Mouse (Mus musculus): Measurements from ENCODE around the gene Gm15130. TPM values are rescaled to one million over a fixed set of nuclear protein-coding genes. Genes with fewer than 3 reads are reported as not detected.

Gene Gm15130
- not detected for total RNA-seq (2022)

- no peak for DNase-seq (ENCODE audit: low spot score)
Observed at GRCm38 (mm10) chr2:111152836-111153235, at the start of gene Gm15130. Gene Gm15130, minus strand, starts transcription at chr2:111152936.

DNA sequence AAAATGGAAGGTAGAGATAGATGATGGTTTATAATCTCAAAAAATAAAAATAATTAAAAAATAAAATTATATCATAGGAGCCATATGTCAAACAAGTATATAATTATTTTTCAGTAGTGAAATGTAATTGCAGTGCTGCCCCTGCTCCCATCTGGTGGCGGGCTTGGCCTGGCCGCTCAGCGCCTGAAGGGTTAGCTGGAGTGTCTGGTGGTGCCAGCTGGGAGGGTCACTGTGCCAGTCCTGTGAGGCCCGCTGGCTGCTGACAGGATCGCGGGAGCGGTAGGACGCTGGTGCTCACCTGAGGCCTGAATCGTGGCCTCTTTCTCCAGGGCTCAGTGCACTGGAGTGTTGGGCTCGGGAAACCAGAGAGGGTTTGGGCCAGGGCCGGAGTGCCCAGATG lies 29.3 kb upstream of the Gm15130 start:
- DNase-seq (ENCODE audit: low spot score) = no peak

GRCm38 (mm10) chr2:111135739-111136138 lies 17.0 kb downstream of the Gm15130 start:
- DNase-seq (ENCODE audit: low spot score) = no peak

- no peak for DNase-seq (ENCODE audit: low spot score)
Observed at GRCm38 (mm10) chr2:111105882-111106281, 46.9 kb downstream of the Gm15130 start, which contains the start of gene Gm13941. Gene Gm13941, minus strand, starts transcription at chr2:111105982.

Other genes with a start within 250 kb of the Gm15130 start
- under 1 TPM; 0.13 to 0.47 (median 0.14) TPM for gene Ano3, start 202.0 kb downstream of the Gm15130 start, total RNA-seq (2022)
- gene Gm13941, start 47.0 kb downstream of the Gm15130 start, total RNA-seq (2022) = not detected
- not detected for gene 4930430A15Rik, start 76.7 kb upstream of the Gm15130 start, total RNA-seq (2022)
- not detected for gene Olfr1275, start 82.3 kb upstream of the Gm15130 start, total RNA-seq (2022)
- gene Olfr1276, start 101.6 kb upstream of the Gm15130 start, total RNA-seq (2022) = not detected
- gene Olfr1277, start 121.2 kb upstream of the Gm15130 start, total RNA-seq (2022) = not detected
- gene Olfr1278, start 137.2 kb upstream of the Gm15130 start, total RNA-seq (2022) = not detected
- gene Olfr1279, start 147.7 kb upstream of the Gm15130 start, total RNA-seq (2022) = not detected
- not detected for gene Olfr1280, start 161.1 kb upstream of the Gm15130 start, total RNA-seq (2022)
- not detected for gene Olfr1281, start 173.6 kb upstream of the Gm15130 start, total RNA-seq (2022)
- not detected for gene Olfr1282, start 183.1 kb upstream of the Gm15130 start, total RNA-seq (2022)
- gene Olfr1283, start 213.9 kb upstream of the Gm15130 start, total RNA-seq (2022) = not detected
- gene Olfr1284, start 222.6 kb upstream of the Gm15130 start, total RNA-seq (2022) = not detected